ENCODE assay signal across 19 mouse cellular contexts in genomic region chr4:148426950-148427850, GRCm38 (mm10). TPM values are rescaled to one million over a fixed set of nuclear protein-coding genes. Genes with fewer than 3 reads are reported as not detected.
DNase-seq lines count a peak whose midpoint lies in the region; ATAC-seq and TF ChIP-seq lines count a peak whose summit lies in the region.
"Had no signal": no experiment of that assay in that cellular context is flagged by ENCODE, and none has a peak within 500 bp of the region (broad histone marks: within the 10 kb centered on the region; RNA-seq: fewer than 3 reads in every experiment).

No protein-coding gene starts in this region.

- H3K4me3 ChIP-seq in midbrain, embryonic 10.5 days: no peak overlapping the region
- H3K4me3 ChIP-seq in midbrain, embryonic 13.5 days (replicated peaks): no peak overlapping the region
- no peak overlapping the region for H3K4me3 ChIP-seq in neural tube, embryonic 15.5 days (replicated peaks)
- no peak overlapping the region for H3K4me3 ChIP-seq in intestine, postnatal 0 days (ENCODE audit: low read depth, low read length)
- H3K4me3 ChIP-seq: erythroblast, embryonic 14.5 days; heart, embryonic 15.5 days; liver, embryonic 15.5 days had no signal

- DNase-seq in cerebellum, postnatal 14 days: peak; percentile 46 to 48
- peak; percentile 37 to 68 for DNase-seq in heart, adult 18-20 months
- DNase-seq in heart, adult 8-10 months (ENCODE audit: low spot score): no peak
- DNase-seq in midbrain, embryonic 10.5 days (ENCODE audit: low spot score): no peak
- DNase-seq: cerebellum, adult 9-10 months; kidney, adult 8-10 months; kidney, postnatal 4 days; layer of hippocampus, postnatal 36 days; lung, postnatal 14 days; right cerebral cortex, postnatal 25 days had no signal

- no peaks in the 10 kb centered on the region for H3K9me3 ChIP-seq in midbrain, embryonic 10.5 days (replicated peaks)
- no peaks in the 10 kb centered on the region for H3K9me3 ChIP-seq in midbrain, embryonic 13.5 days
- no peaks in the 10 kb centered on the region for H3K9me3 ChIP-seq in neural tube, embryonic 15.5 days (replicated peaks)
- H3K9me3 ChIP-seq in intestine, postnatal 0 days (ENCODE audit: control insufficient read depth): no peaks in the 10 kb centered on the region
- H3K9me3 ChIP-seq: heart, embryonic 15.5 days; liver, embryonic 15.5 days had no signal

- WGBS in midbrain, embryonic 10.5 days: 85% methylated on average over 10 of the region's 10 CpGs
- WGBS in midbrain, embryonic 13.5 days: 77% methylated on average over 10 of the region's 10 CpGs
- 52% methylated on average over 10 of the region's 10 CpGs for WGBS in neural tube, embryonic 15.5 days
- WGBS in intestine, postnatal 0 days: 75% methylated on average over 10 of the region's 10 CpGs

- H3K4me2 ChIP-seq in midbrain, embryonic 13.5 days (replicated peaks): no peak overlapping the region
- H3K4me2 ChIP-seq in neural tube, embryonic 15.5 days: no peak overlapping the region
- H3K4me2 ChIP-seq in intestine, postnatal 0 days (replicated peaks; ENCODE audit: low read depth): no peak overlapping the region
- H3K4me2 ChIP-seq: heart, embryonic 15.5 days; liver, embryonic 15.5 days had no signal

- H3K27me3 ChIP-seq in midbrain, embryonic 10.5 days (ENCODE audit: low read depth, poor library complexity, severe bottlenecking): no peaks in the 10 kb centered on the region
- H3K27me3 ChIP-seq in midbrain, embryonic 13.5 days: no peaks in the 10 kb centered on the region
- no peaks in the 10 kb centered on the region for H3K27me3 ChIP-seq in neural tube, embryonic 15.5 days (replicated peaks)
- H3K27me3 ChIP-seq in intestine, postnatal 0 days (replicated peaks; ENCODE audit: control insufficient read depth, insufficient read depth, low read length): no peaks in the 10 kb centered on the region
- H3K27me3 ChIP-seq: heart, embryonic 15.5 days; liver, embryonic 15.5 days; Patski had no signal

- no peak for TF ChIP-seq CTCF in intestine, postnatal 0 days (IDR thresholded peaks at IDR 0.05; ENCODE audit: low read depth)

- peaks cover 43% of the 10 kb centered on the region for H3K4me1 ChIP-seq in midbrain, embryonic 10.5 days
- peaks cover 36% of the 10 kb centered on the region for H3K4me1 ChIP-seq in midbrain, embryonic 13.5 days (replicated peaks)
- peaks cover 27% of the 10 kb centered on the region for H3K4me1 ChIP-seq in neural tube, embryonic 15.5 days
- H3K4me1 ChIP-seq in intestine, postnatal 0 days (replicated peaks; ENCODE audit: control insufficient read depth, insufficient read depth, low read length): no peaks in the 10 kb centered on the region
- H3K4me1 ChIP-seq: heart, embryonic 15.5 days had no signal

- peak overlapping the region; percentile 7 for H3K27ac ChIP-seq in midbrain, embryonic 10.5 days (replicated peaks)
- no peak overlapping the region for H3K27ac ChIP-seq in midbrain, embryonic 13.5 days
- H3K27ac ChIP-seq in neural tube, embryonic 15.5 days (replicated peaks): peak overlapping the region; percentile 7; the same call in 1 of the 2 replicates
- no peak overlapping the region for H3K27ac ChIP-seq in intestine, postnatal 0 days (ENCODE audit: low read depth, low read length)
- H3K27ac ChIP-seq: heart, embryonic 15.5 days; hindbrain, postnatal 0 days; liver, embryonic 15.5 days had no signal

- peaks cover 5% of the 10 kb centered on the region; the same call in 1 of the 2 replicates for H3K36me3 ChIP-seq in midbrain, embryonic 10.5 days
- H3K36me3 ChIP-seq in midbrain, embryonic 13.5 days: 0 out of 2 replicates have a peak, but pooled peaks cover 3% of the 10 kb centered on the region
- H3K36me3 ChIP-seq in neural tube, embryonic 15.5 days: 0 out of 2 replicates have a peak, but pooled peaks cover 3% of the 10 kb centered on the region
- no peaks in the 10 kb centered on the region for H3K36me3 ChIP-seq in intestine, postnatal 0 days (ENCODE audit: control insufficient read depth, insufficient read depth)

- H3K9ac ChIP-seq in midbrain, embryonic 13.5 days (replicated peaks): no peak overlapping the region
- H3K9ac ChIP-seq in neural tube, embryonic 15.5 days (replicated peaks): no peak overlapping the region
- H3K9ac ChIP-seq in intestine, postnatal 0 days (ENCODE audit: low read depth, low read length): no peak overlapping the region
- H3K9ac ChIP-seq: heart, embryonic 15.5 days; liver, embryonic 15.5 days had no signal

- no peak for ATAC-seq in cerebellum, adult (ENCODE audit: insufficient number of reproducible peaks, low FRiP score, low TSS enrichment)
- ATAC-seq in midbrain, embryonic 13.5 days: no peak
- ATAC-seq in neural tube, embryonic 15.5 days (ENCODE audit: low FRiP score): 0 out of 2 replicates have a peak, but pooled peaks have one; percentile 40
- no peak for ATAC-seq in intestine, postnatal 0 days
- ATAC-seq: hindbrain, postnatal 0 days; Patski had no signal

RNA-seq across cellular contexts. Expression of gene Ubiad1, which starts 17.4 kb away (rescaled TPM):
- total RNA-seq in heart, adult 18-20 months (2021): 10 to 100 TPM; 17.6 to 18.7 TPM
- 10 to 100 TPM; 14.7 to 19.5 (median 16.1) TPM for total RNA-seq in heart, adult 8-10 months (2022)
- polyA plus RNA-seq in midbrain, embryonic 10.5 days (2016; fragmentation: Nextera tagmentation; extraction: Ambion mirVana): 26.2 and 28.3 TPM in 2 replicates
- 20.5 and 22.2 TPM in 2 replicates for polyA plus RNA-seq in midbrain, embryonic 13.5 days (2015; fragmentation: Nextera tagmentation; extraction: Ambion mirVana)
- polyA plus RNA-seq in neural tube, embryonic 15.5 days (2015; fragmentation: Nextera tagmentation; extraction: Ambion mirVana): 17.7 and 19.7 TPM in 2 replicates
- polyA plus RNA-seq in intestine, postnatal 0 days (2015; fragmentation: Nextera tagmentation; extraction: Ambion mirVana): 9.4 and 9.9 TPM in 2 replicates

RNA-seq across cellular contexts. Expression of gene Mtor, which starts 21.2 kb away (rescaled TPM):
- total RNA-seq in heart, adult 18-20 months (2021): 10 to 100 TPM; 49.8 to 51.4 TPM
- total RNA-seq in heart, adult 8-10 months (2022): 10 to 100 TPM; 43.9 to 59.9 (median 52.8) TPM
- polyA plus RNA-seq in midbrain, embryonic 10.5 days (2016; fragmentation: Nextera tagmentation; extraction: Ambion mirVana): 20.8 and 25.6 TPM in 2 replicates
- polyA plus RNA-seq in midbrain, embryonic 13.5 days (2015; fragmentation: Nextera tagmentation; extraction: Ambion mirVana): 25.9 and 27.3 TPM in 2 replicates
- polyA plus RNA-seq in neural tube, embryonic 15.5 days (2015; fragmentation: Nextera tagmentation; extraction: Ambion mirVana): 17.7 and 21.4 TPM in 2 replicates
- 12.7 and 14.3 TPM in 2 replicates for polyA plus RNA-seq in intestine, postnatal 0 days (2015; fragmentation: Nextera tagmentation; extraction: Ambion mirVana)

Comparison
In these comparisons a context has a peak if more than half of its experiments do, and no peak if none do; other contexts are left out.
1. DNase-seq: peak in cerebellum, postnatal 14 days (2 of 2) and heart, adult 18-20 months (2 of 2); none in heart, adult 8-10 months (single experiment) and midbrain, embryonic 10.5 days (single experiment).
2. H3K27ac ChIP-seq: peak in midbrain, embryonic 10.5 days (single experiment) and neural tube, embryonic 15.5 days (single experiment); none in midbrain, embryonic 13.5 days (single experiment) and intestine, postnatal 0 days (single experiment).